Mouse (Mus musculus): ENCODE measurements at regions not wholly inside any gene's neighbourhood (a gene's known extent, or its start where the extent isn't known, plus 50 kb on each side); places are given as distances from the start of the nearest gene placed in this dataset.

DNA sequence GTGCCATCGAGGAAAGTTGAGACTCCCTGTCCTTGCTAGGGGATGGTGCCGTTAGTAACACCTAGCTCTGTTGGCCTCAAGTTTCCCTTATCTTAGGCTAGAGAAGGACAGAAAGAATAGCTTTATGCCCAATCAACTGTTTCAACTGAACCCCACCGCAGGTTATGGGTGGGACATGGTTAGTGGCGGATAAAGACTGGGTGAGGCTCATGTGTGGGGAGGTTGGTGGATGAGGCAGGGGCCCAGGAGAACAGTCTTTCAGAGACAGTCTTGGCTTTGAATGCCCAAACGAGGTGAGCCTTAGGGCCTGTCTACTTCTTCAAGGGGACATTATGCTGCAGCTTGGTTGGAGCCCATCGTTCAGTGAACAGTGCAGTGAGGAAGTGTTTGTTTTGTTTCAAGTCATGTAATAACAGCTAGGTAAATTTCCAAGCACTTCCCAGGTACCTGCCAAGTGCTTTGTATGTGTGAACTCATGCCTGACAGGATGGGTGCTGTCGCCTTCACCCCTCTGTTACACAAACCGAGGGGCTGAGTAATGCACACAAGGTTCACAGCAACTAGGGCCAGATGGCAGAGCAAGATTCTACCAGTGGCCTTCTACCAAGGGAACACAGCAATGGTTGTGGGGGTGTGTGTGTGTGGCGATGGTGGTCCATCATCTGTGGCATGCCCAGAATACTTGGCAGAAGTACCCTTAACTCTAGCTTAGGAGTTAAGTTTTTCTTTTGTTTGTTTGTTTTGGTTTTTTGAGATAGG lies 1199.6 kb upstream of the A1bg start:
- TF ChIP-seq CTCF (IDR thresholded peaks at IDR 0.05; ENCODE audit: low read depth, low read length) (no peak), POLR2A (IDR thresholded peaks at IDR 0.05; ENCODE audit: insufficient read depth, low read length) (no peak), EP300 (IDR thresholded peaks at IDR 0.05; ENCODE audit: insufficient read depth, low read depth, low read length) (no peak)
